In the genomic region with DNA sequence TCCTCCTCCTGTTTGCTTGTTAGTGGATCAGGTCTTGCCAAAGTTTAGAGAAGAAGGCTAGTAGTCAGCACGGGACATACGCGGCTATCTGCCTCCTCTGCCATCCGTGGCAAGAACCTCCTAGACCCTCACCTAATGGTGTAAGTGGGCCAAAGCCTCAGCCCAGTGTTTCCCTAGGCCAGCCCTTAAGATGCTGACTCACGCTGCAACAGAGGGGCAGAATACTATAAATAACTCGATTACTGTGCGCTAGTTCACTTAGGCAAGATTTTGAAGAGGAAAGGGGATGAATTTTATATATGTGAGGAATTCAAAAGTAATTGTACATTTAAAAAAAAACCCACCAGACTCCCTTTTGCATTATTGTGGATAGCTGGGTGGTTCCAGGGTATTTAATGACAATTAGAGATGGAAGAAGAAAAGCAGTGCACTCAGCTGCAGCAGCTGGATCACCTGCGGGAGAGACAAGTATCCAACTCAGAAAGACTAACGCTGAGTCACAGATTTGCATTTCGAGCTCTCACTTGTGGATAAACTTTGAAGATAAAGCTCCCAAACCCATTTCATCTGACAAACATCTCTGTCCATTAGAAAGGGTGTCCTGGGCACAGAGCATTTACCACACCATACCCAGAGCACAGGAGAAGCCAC, we compare ENCODE assay signal across 12 mouse cellular contexts. TPM values are rescaled to one million over a fixed set of nuclear protein-coding genes. Genes with fewer than 3 reads are reported as not detected.
DNase-seq lines count a peak whose midpoint lies in the region; ATAC-seq lines count a peak whose summit lies in the region.
"Had no signal": no experiment of that assay in that cellular context is flagged by ENCODE, and none has a peak within 500 bp of the region (broad histone marks: within the 10 kb centered on the region; RNA-seq: fewer than 3 reads in every experiment).

No protein-coding gene starts in this region.

- H3K27me3 ChIP-seq in heart, embryonic 12.5 days (replicated peaks), result no peaks in the 10 kb centered on the region
- H3K27me3 ChIP-seq in megakaryocyte, embryonic 14.5 days (replicated peaks), result no peaks in the 10 kb centered on the region
- no peaks in the 10 kb centered on the region for H3K27me3 ChIP-seq in midbrain, embryonic 15.5 days (replicated peaks)

- no peak for ATAC-seq in heart, embryonic 12.5 days (ENCODE audit: insufficient number of reproducible peaks, low FRiP score)
- ATAC-seq in megakaryocyte, adult 5-6 weeks (ENCODE audit: poor library complexity, severe bottlenecking), result no peak
- peak; percentile 29; the same call in 1 of the 2 replicates for ATAC-seq in granulocyte monocyte progenitor cell, adult 5-6 weeks (replicated peaks; ENCODE audit: poor library complexity, severe bottlenecking)
- ATAC-seq in activated CD4-positive, CD25-positive, alpha-beta regulatory T cell, adult 4 months, result no peak
- ATAC-seq in midbrain, embryonic 15.5 days (replicated peaks), result no peak

- no peak for DNase-seq in heart, postnatal 4 days
- DNase-seq: adrenal gland, postnatal 25 days; cerebellum, postnatal 10 days; right cerebral cortex, postnatal 14 days had no signal

- peaks cover 89% of the 10 kb centered on the region for H3K4me1 ChIP-seq in heart, embryonic 12.5 days (replicated peaks)
- peaks cover 99% of the 10 kb centered on the region for H3K4me1 ChIP-seq in megakaryocyte, embryonic 14.5 days
- peaks cover 35% of the 10 kb centered on the region for H3K4me1 ChIP-seq in midbrain, embryonic 15.5 days

- H3K4me3 ChIP-seq in heart, embryonic 12.5 days, result no peak overlapping the region
- peak overlapping the region; percentile 73 for H3K4me3 ChIP-seq in megakaryocyte, embryonic 14.5 days (replicated peaks)
- H3K4me3 ChIP-seq in midbrain, embryonic 15.5 days, result no peak overlapping the region
- H3K4me3 ChIP-seq: embryonic facial prominence, embryonic 10.5 days; midbrain, embryonic 10.5 days had no signal

- H3K9ac ChIP-seq in heart, embryonic 12.5 days, result no peak overlapping the region
- H3K9ac ChIP-seq in midbrain, embryonic 15.5 days, result no peak overlapping the region

- no peak overlapping the region for H3K4me2 ChIP-seq in heart, embryonic 12.5 days
- no peak overlapping the region for H3K4me2 ChIP-seq in midbrain, embryonic 15.5 days

- H3K27ac ChIP-seq in heart, embryonic 12.5 days (ENCODE audit: poor library complexity, severe bottlenecking), result peak overlapping the region; percentile 22; the same call in 1 of the 2 replicates
- no peak overlapping the region for H3K27ac ChIP-seq in midbrain, embryonic 15.5 days

- peaks cover 10% of the 10 kb centered on the region; the same call in 1 of the 2 replicates for H3K36me3 ChIP-seq in heart, embryonic 12.5 days
- peaks cover 97% of the 10 kb centered on the region for H3K36me3 ChIP-seq in megakaryocyte, embryonic 14.5 days (replicated peaks; ENCODE audit: low read length)
- no peaks in the 10 kb centered on the region for H3K36me3 ChIP-seq in midbrain, embryonic 15.5 days (replicated peaks)

- no peaks in the 10 kb centered on the region for H3K9me3 ChIP-seq in heart, embryonic 12.5 days (replicated peaks)
- no peaks in the 10 kb centered on the region for H3K9me3 ChIP-seq in megakaryocyte, embryonic 14.5 days
- no peaks in the 10 kb centered on the region for H3K9me3 ChIP-seq in midbrain, embryonic 15.5 days
- H3K9me3 ChIP-seq: embryonic facial prominence, embryonic 10.5 days; midbrain, embryonic 10.5 days had no signal

- 35% methylated on average over 10 of the region's 10 CpGs for WGBS in heart, embryonic 12.5 days
- 78% methylated on average over 10 of the region's 10 CpGs for WGBS in midbrain, embryonic 15.5 days

RNA-seq across cellular contexts. Expression of a gene that starts 31.4 kb away (rescaled TPM):
- polyA plus RNA-seq in heart, embryonic 12.5 days (2016; fragmentation: Nextera tagmentation; extraction: Ambion mirVana), result 27.0 and 29.8 TPM in 2 replicates
- 1 to 10 TPM; 8.5 to 9.5 TPM for total RNA-seq in heart, postnatal 4 days (2021)
- polyA plus RNA-seq in megakaryocyte, embryonic 14.5 days (2012; ENCODE audit: insufficient read depth, low replicate concordance), result 33.5 and 107 TPM in 2 replicates
- total RNA-seq in megakaryocyte, adult 5-6 weeks (2015), result 23.0 and 23.7 TPM in 2 replicates
- total RNA-seq in megakaryocyte, adult 5-6 weeks (2017), result 7.6 and 12.6 TPM in 2 replicates
- 2.0 and 3.6 TPM in 2 replicates for total RNA-seq in granulocyte monocyte progenitor cell, adult 5-6 weeks (2014; fragmentation: Nextera tagmentation)
- 0.99 and 1.3 TPM in 2 replicates for total RNA-seq in granulocyte monocyte progenitor cell, adult 5-6 weeks (2017)
- 10 to 100 TPM; 23.3 to 26.5 TPM for polyA plus RNA-seq in activated CD4-positive, CD25-positive, alpha-beta regulatory T cell, adult 4 months (2017; shearing (Covaris generic))
- 9.2 and 10.5 TPM in 2 replicates for polyA plus RNA-seq in midbrain, embryonic 15.5 days (2015; fragmentation: Nextera tagmentation; extraction: Ambion mirVana)

RNA-seq across cellular contexts. Expression of a gene that starts 39.6 kb away (rescaled TPM):
- 67.0 and 68.1 TPM in 2 replicates for polyA plus RNA-seq in heart, embryonic 12.5 days (2016; fragmentation: Nextera tagmentation; extraction: Ambion mirVana)
- total RNA-seq in heart, postnatal 4 days (2021), result 10 to 100 TPM; 43.5 to 49.1 TPM
- polyA plus RNA-seq in megakaryocyte, embryonic 14.5 days (2012; ENCODE audit: insufficient read depth, low replicate concordance), result 68.1 and 100 TPM in 2 replicates
- total RNA-seq in megakaryocyte, adult 5-6 weeks (2015), result 55.8 and 59.7 TPM in 2 replicates
- total RNA-seq in megakaryocyte, adult 5-6 weeks (2017), result 60.0 and 91.1 TPM in 2 replicates
- total RNA-seq in granulocyte monocyte progenitor cell, adult 5-6 weeks (2014; fragmentation: Nextera tagmentation), result 44.0 and 48.0 TPM in 2 replicates
- total RNA-seq in granulocyte monocyte progenitor cell, adult 5-6 weeks (2017), result 36.8 and 49.9 TPM in 2 replicates
- polyA plus RNA-seq in activated CD4-positive, CD25-positive, alpha-beta regulatory T cell, adult 4 months (2017; shearing (Covaris generic)), result 10 to 100 TPM; 70.7 to 77.8 TPM
- 75.4 and 86.2 TPM in 2 replicates for polyA plus RNA-seq in midbrain, embryonic 15.5 days (2015; fragmentation: Nextera tagmentation; extraction: Ambion mirVana)
